Mouse (Mus musculus): Measurements from ENCODE around the gene Apoh.

DNA sequence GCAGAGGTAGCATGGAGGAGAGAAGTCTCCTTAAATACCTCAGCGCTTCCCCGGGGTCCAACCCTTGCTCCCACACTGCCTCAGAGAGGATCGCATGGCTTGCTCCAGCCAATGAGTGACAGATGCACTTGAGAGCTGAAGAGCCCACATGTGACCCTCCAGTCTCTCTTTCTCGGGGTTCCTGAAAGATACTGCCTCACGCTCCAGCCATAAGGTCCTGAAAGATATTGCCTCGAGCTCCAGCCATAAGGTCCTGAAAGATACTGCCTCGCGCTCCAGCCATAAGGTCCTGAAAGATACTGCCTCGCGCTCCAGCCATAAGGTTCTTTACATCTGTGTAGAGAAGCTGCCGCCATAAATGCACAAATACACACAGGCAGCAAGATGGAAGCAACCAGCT is 24.0 kb upstream of the Apoh start:
- no peak for TF ChIP-seq ZMIZ1 (IDR thresholded peaks at IDR 0.05; ENCODE audit: low read depth, low read length)
- TF ChIP-seq ZKSCAN1 (IDR thresholded peaks at IDR 0.05; ENCODE audit: low read depth, low read length), result no peak
- no peak for TF ChIP-seq POLR2A (IDR thresholded peaks at IDR 0.05; ENCODE audit: control insufficient read depth in 1 of 2, insufficient read depth in 1 of 2, low read depth in 1 of 2, low read length in 2 of 2, poor library complexity in 1 of 2)
- no peak for TF ChIP-seq SIN3A (IDR thresholded peaks at IDR 0.05; ENCODE audit: low read length)
- no peak for TF ChIP-seq MAFK (IDR thresholded peaks at IDR 0.05; ENCODE audit: borderline replicate concordance, low read depth, low read length)
- TF ChIP-seq TCF12 (IDR thresholded peaks at IDR 0.05; ENCODE audit: low read depth, low read length), result no peak
- TF ChIP-seq USF2 (IDR thresholded peaks at IDR 0.05; ENCODE audit: borderline replicate concordance in 1 of 2, insufficient read depth in 1 of 2, low read depth in 1 of 2, low read length in 2 of 2), result no peak

All from MEL (cell line).